Mouse (Mus musculus): ENCODE data around the gene Ms4a18. TPM values are rescaled to one million over a fixed set of nuclear protein-coding genes. Genes with fewer than 3 reads are reported as not detected.

Ms4a18 gene
- polyA plus RNA-seq, 1 experiment: not detected

DNA sequence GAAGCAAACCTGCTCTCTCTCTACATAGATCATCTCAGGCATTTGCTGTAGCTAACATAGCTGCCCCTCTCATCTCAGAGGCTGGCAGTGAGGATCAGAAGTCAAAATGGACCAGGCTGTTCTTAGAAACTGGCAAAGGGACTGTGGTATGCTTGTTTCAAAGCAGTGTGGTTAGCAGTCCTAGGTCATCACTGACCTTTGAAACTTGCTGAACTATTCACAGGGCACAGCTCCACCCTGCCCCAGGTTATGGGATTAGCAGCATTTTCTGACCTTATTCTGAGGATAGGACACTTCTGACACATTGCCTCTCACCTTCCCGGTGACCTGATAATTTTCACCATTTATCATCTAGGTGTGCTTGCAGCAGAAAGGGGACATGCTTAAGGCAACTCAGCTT is 29.3 kb downstream of the Ms4a18 start:
- 83% methylated on average over 1 of the region's 1 CpGs for WGBS
- no peaks in the 10 kb centered on the region for H3K27me3 ChIP-seq (replicated peaks; ENCODE audit: control insufficient read depth, insufficient read depth, low read length)
- H3K36me3 ChIP-seq (ENCODE audit: control insufficient read depth, insufficient read depth, low read length): no peaks in the 10 kb centered on the region
- DNase-seq: peak; percentile 61
- peaks cover 3% of the 10 kb centered on the region; the same call in 1 of the 2 replicates for H3K4me1 ChIP-seq (ENCODE audit: control insufficient read depth, insufficient read depth, low read length)
- H3K27ac ChIP-seq (ENCODE audit: insufficient read depth, low read depth, low read length): no peak overlapping the region
- no peak overlapping the region for H3K4me3 ChIP-seq (ENCODE audit: insufficient read depth, low read depth, low read length)
- TF ChIP-seq CTCF (conservative IDR thresholded peaks at IDR 0.05; ENCODE audit: insufficient read depth, insufficient read length, low read depth, low read length): no peak
- no peak for TF ChIP-seq POLR2A (IDR thresholded peaks at IDR 0.05; ENCODE audit: low read depth, low read length)

DNA sequence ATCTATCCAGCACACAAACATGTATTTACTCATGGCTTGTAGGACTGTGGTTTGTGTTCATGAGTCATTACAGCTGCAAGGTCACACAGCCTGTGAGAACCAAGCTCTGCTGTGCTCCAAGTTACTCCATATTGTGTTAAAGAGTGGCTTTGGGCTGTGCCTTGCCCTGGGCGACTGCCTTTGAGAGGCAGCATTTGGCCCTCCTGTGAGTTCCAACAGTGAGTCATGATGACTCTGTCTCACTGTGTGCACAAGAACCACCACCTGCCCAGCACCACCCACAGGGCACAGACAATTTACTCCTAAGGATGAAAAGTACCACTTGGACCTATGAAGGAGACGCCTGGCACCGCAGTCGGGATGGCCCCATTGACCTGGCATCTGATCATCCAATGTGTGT is 31.9 kb downstream of the Ms4a18 start:
- no peaks in the 10 kb centered on the region for H3K27me3 ChIP-seq (replicated peaks; ENCODE audit: control insufficient read depth, insufficient read depth, low read length)
- no peaks in the 10 kb centered on the region for H3K36me3 ChIP-seq (ENCODE audit: control insufficient read depth, insufficient read depth, low read length)
- TF ChIP-seq POLR2A (IDR thresholded peaks at IDR 0.05; ENCODE audit: low read depth, low read length) (no peak), CTCF (conservative IDR thresholded peaks at IDR 0.05; ENCODE audit: insufficient read depth, insufficient read length, low read depth, low read length) (no peak)
- DNase-seq: no peak
- WGBS: 89% methylated on average over 4 of the region's 4 CpGs
- H3K4me1 ChIP-seq (ENCODE audit: control insufficient read depth, insufficient read depth, low read length): peaks cover 3% of the 10 kb centered on the region; the same call in 1 of the 2 replicates
- no peak overlapping the region for H3K4me3 ChIP-seq (ENCODE audit: insufficient read depth, low read depth, low read length)
- H3K27ac ChIP-seq (ENCODE audit: insufficient read depth, low read depth, low read length): no peak overlapping the region

DNA sequence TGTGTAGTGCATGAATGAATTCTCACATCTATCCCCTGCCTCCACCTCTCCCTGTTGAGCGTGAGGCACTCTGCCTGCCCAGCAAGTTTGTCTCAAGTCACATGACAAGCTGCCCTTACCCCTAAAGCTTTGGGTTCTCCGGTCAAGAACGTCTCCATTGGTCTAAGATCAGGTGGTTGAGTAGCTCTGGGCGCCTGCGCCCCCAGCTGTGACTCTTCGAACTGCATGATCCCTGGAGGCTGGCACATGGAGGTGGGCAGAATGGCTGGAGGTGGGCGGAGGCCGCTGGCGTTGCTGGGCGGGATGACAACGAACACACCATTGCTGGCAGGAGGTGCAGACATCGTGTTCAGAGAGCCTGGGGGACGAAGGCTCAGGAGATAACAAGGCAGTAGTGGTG is 33.3 kb downstream of the Ms4a18 start:
- WGBS: 83% methylated on average over 13 of the region's 13 CpGs
- DNase-seq: no peak

GRCm38 (mm10) chr19:10983146-10983545 is 34.7 kb downstream of the Ms4a18 start:
- Histone ChIP-seq H3K27ac (ENCODE audit: insufficient read depth, low read depth, low read length) (no peak overlapping the region), H3K27me3 (replicated peaks; ENCODE audit: control insufficient read depth, insufficient read depth, low read length) (no peaks in the 10 kb centered on the region), H3K36me3 (ENCODE audit: control insufficient read depth, insufficient read depth, low read length) (no peaks in the 10 kb centered on the region), H3K4me3 (ENCODE audit: insufficient read depth, low read depth, low read length) (no peak overlapping the region), H3K4me1 (ENCODE audit: control insufficient read depth, insufficient read depth, low read length) (no peaks in the 10 kb centered on the region)
- WGBS: 21% methylated on average over 14 of the region's 14 CpGs
- peak; percentile 43 for DNase-seq
- no peak for TF ChIP-seq POLR2A (IDR thresholded peaks at IDR 0.05; ENCODE audit: low read depth, low read length)
- peak; percentile 64 for TF ChIP-seq CTCF (conservative IDR thresholded peaks at IDR 0.05; ENCODE audit: insufficient read depth, insufficient read length, low read depth, low read length)

More for the DNA sequence above, 33.3 kb downstream of the Ms4a18 start:
- Histone ChIP-seq H3K27me3 (replicated peaks; ENCODE audit: control insufficient read depth, insufficient read depth, low read length) (no peaks in the 10 kb centered on the region), H3K27ac (ENCODE audit: insufficient read depth, low read depth, low read length) (no peak overlapping the region), H3K4me1 (ENCODE audit: control insufficient read depth, insufficient read depth, low read length) (peaks cover 3% of the 10 kb centered on the region; the same call in 1 of the 2 replicates), H3K4me3 (ENCODE audit: insufficient read depth, low read depth, low read length) (no peak overlapping the region), H3K36me3 (ENCODE audit: control insufficient read depth, insufficient read depth, low read length) (no peaks in the 10 kb centered on the region)
- TF ChIP-seq POLR2A (IDR thresholded peaks at IDR 0.05; ENCODE audit: low read depth, low read length): no peak
- no peak for TF ChIP-seq CTCF (conservative IDR thresholded peaks at IDR 0.05; ENCODE audit: insufficient read depth, insufficient read length, low read depth, low read length)

- 83% methylated on average over 5 of the region's 5 CpGs for WGBS
- H3K27ac ChIP-seq (ENCODE audit: insufficient read depth, low read depth, low read length): no peak overlapping the region
- H3K4me1 ChIP-seq (ENCODE audit: control insufficient read depth, insufficient read depth, low read length): no peaks in the 10 kb centered on the region
- H3K4me3 ChIP-seq (ENCODE audit: insufficient read depth, low read depth, low read length): no peak overlapping the region
- no peaks in the 10 kb centered on the region for H3K36me3 ChIP-seq (ENCODE audit: control insufficient read depth, insufficient read depth, low read length)
- no peak for DNase-seq
- no peak for TF ChIP-seq POLR2A (IDR thresholded peaks at IDR 0.05; ENCODE audit: low read depth, low read length)
- no peak for TF ChIP-seq CTCF (conservative IDR thresholded peaks at IDR 0.05; ENCODE audit: insufficient read depth, insufficient read length, low read depth, low read length)
- no peaks in the 10 kb centered on the region for H3K27me3 ChIP-seq (replicated peaks; ENCODE audit: control insufficient read depth, insufficient read depth, low read length)
These were observed 37.6 kb downstream of the Ms4a18 start for GRCm38 (mm10) chr19:10980210-10980609.

DNA sequence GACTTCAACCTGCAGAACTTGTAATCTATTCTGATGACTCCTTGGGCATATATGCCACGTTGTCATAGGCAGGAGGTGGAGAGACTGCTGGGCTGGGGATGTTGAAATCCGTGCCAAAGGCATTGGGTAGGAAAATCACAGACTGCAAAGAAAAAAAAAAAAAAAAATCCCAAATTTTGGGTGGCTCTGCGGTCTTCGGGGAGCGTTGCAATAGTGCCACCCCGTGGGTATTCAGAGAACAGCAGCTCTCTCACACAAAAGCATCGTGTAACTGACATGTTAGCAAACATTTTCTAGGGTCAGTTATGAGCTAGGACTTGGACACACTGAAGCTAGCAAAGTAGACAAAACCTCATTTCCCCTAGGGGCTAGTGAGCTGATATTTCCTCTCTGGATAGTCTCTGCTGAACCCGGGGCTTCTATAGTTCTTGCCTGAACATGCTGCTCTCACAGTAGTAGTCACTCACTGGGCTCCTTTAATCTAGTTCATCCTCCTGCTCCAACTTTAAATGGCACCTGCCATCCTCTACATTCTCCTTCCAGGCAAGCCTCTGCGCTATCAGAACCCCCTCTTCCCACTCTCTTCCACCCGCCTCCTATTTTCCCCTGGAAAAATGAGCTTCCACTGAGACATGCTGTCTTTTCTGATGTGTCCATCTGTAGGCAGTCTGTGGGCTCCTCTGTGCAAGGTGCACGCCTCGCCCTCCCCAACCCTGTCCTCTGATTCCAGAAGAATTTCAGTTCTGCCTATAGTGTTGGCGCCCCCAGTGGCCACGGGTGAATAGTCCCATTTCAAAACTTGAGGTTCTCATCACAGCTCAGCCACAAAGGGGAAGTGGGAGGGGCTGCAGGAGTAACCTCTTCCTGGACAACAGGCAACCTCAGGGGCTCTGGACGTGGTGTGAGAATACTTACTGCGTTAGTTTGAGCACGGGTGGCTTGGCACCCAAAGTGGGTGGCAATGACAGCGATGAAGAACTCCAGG is 38.4 kb downstream of the Ms4a18 start:
- peak; percentile 79 for DNase-seq
- WGBS: 11% methylated on average over 18 of the region's 18 CpGs
- Histone ChIP-seq H3K27ac (ENCODE audit: insufficient read depth, low read depth, low read length) (no peak overlapping the region), H3K27me3 (replicated peaks; ENCODE audit: control insufficient read depth, insufficient read depth, low read length) (no peaks in the 10 kb centered on the region), H3K36me3 (ENCODE audit: control insufficient read depth, insufficient read depth, low read length) (no peaks in the 10 kb centered on the region), H3K4me3 (ENCODE audit: insufficient read depth, low read depth, low read length) (no peak overlapping the region), H3K4me1 (ENCODE audit: control insufficient read depth, insufficient read depth, low read length) (no peaks in the 10 kb centered on the region)
- TF ChIP-seq POLR2A (IDR thresholded peaks at IDR 0.05; ENCODE audit: low read depth, low read length) (no peak), CTCF (conservative IDR thresholded peaks at IDR 0.05; ENCODE audit: insufficient read depth, insufficient read length, low read depth, low read length) (peak; percentile 76)

DNA sequence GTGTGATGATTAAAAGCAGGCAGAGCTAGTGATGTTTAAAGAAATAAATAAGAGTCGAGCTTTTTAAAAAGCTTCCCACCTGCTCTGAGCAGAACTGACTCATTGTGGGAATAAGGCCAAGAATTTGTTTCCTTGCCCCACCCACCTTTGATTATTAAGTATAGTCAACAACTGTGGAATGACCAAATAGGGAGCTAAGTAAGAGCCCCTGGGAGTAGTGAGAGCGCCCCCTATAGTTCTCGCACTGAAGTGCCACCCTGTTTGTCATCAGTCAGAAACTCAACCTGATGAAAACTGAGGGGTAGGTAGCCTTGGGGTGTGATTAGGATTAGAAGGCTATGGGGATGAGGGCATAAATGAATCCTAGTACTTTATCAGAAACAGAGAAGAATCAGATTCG is 41.5 kb downstream of the Ms4a18 start:
- Histone ChIP-seq H3K4me1 (ENCODE audit: control insufficient read depth, insufficient read depth, low read length) (no peaks in the 10 kb centered on the region), H3K27me3 (replicated peaks; ENCODE audit: control insufficient read depth, insufficient read depth, low read length) (no peaks in the 10 kb centered on the region), H3K4me3 (ENCODE audit: insufficient read depth, low read depth, low read length) (no peak overlapping the region), H3K27ac (ENCODE audit: insufficient read depth, low read depth, low read length) (no peak overlapping the region), H3K36me3 (ENCODE audit: control insufficient read depth, insufficient read depth, low read length) (no peaks in the 10 kb centered on the region)
- TF ChIP-seq CTCF (conservative IDR thresholded peaks at IDR 0.05; ENCODE audit: insufficient read depth, insufficient read length, low read depth, low read length) (peak; percentile 30), POLR2A (IDR thresholded peaks at IDR 0.05; ENCODE audit: low read depth, low read length) (no peak)
- 39% methylated on average over 4 of the region's 4 CpGs for WGBS
- DNase-seq: no peak

Measured in kidney, adult 2 months (tissue).